Mouse (Mus musculus) intestine, postnatal 0 days (tissue): ENCODE measurements around the gene Sox15. TPM values are rescaled to one million over a fixed set of nuclear protein-coding genes. Genes with fewer than 3 reads are reported as not detected.
A peak's percentile ranks its signal among the peaks of the same experiment; 100 is the strongest.
"Not testable (repeated sequence)": the region's sequence is repeated elsewhere in the genome, so short reads cannot be mapped to it uniquely, and the experiment has no call there.

ENCODE experiments used
- ATAC-seq: fragments of 200-750 bp; cut with Nextera tagmentation; 2 replicates; pipeline ENCODE4 v1.8.0; 2017; ENCODE audit warnings: mild to moderate bottlenecking, moderate TSS enrichment, moderate library complexity
- H3K27ac ChIP-seq: fragments of 300-500 bp; sonication (generic); 2 replicates; pipeline ENCODE4 v1.5.1; 2014; ENCODE audit warnings: mild to moderate bottlenecking, low read depth, low read length, moderate library complexity
- H3K27me3 ChIP-seq: fragments of 300-500 bp; sonication (generic); replicated peaks from 2 replicates; pipeline ENCODE4 v1.6.1; 2014; ENCODE audit warnings: low read length, mixed read lengths; ENCODE audit not compliant: control insufficient read depth, insufficient read depth
- H3K36me3 ChIP-seq: fragments of 300-500 bp; sonication (generic); 2 replicates; pipeline ENCODE4 v1.6.1; 2014; ENCODE audit warnings: mild to moderate bottlenecking, moderate library complexity; ENCODE audit not compliant: control insufficient read depth, insufficient read depth
- H3K4me1 ChIP-seq: fragments of 300-500 bp; sonication (generic); replicated peaks from 2 replicates; pipeline ENCODE4 v1.6.1; 2014; ENCODE audit warnings: antibody characterized with exemption, low read length, mixed read lengths; ENCODE audit not compliant: control insufficient read depth, insufficient read depth
- H3K4me2 ChIP-seq: fragments of 300-500 bp; sonication (generic); replicated peaks from 2 replicates; pipeline ENCODE4 v1.6.1; 2014; ENCODE audit warnings: low read depth, mild to moderate bottlenecking, moderate library complexity
- H3K4me3 ChIP-seq: fragments of 300-500 bp; sonication (generic); 2 replicates; pipeline ENCODE4 v1.5.1; 2014; ENCODE audit warnings: low read depth, low read length
- H3K9ac ChIP-seq: fragments of 300-500 bp; sonication (generic); 2 replicates; pipeline ENCODE4 v1.6.1; 2014; ENCODE audit warnings: mild to moderate bottlenecking, low read depth, low read length
- H3K9me3 ChIP-seq: fragments of 300-500 bp; sonication (generic); 2 replicates; pipeline ENCODE4 v1.6.1; 2016; ENCODE audit warnings: mixed run types; ENCODE audit not compliant: control insufficient read depth
- CTCF ChIP-seq: sonication (generic); IDR thresholded peaks from 2 replicates; pipeline ENCODE4 v1.5.1; 2016; ENCODE audit warnings: low read depth, mild to moderate bottlenecking, control low read depth, antibody characterized with exemption, moderate library complexity
- WGBS: fragments of 180-500 bp; shearing (Covaris S2); extraction: QIAGEN DNeasy Blood & Tissue Kit; methylation state at CpG from one replicate; pipeline ENCODE4 v1.1.7; 2014; 5-methylcytosine and 5-hydroxymethylcytosine counted together
- polyA plus RNA-seq: library from polyadenylated mRNA; unstranded; fragments of >200 nt; fragmentation: Nextera tagmentation; extraction: Ambion mirVana; gene quantifications from 2 replicates; pipeline ENCODE4 v1.2.1, GENCODE M21; 2015

Sox15 gene
- polyA plus RNA-seq, 1 experiment from 2014 or later = not detected

- TF ChIP-seq CTCF = no peak
- WGBS = 5% methylated on average over 20 of the region's 20 CpGs
Measured at GRCm38 (mm10) chr11:69621571-69622268, 33.4 kb upstream of the Sox15 start, which contains the start of gene Sat2. TSS of gene Sat2 (plus strand) at chr11:69622024.

GRCm38 (mm10) chr11:69622406-69622805 is 32.7 kb upstream of the Sox15 start:
- Histone ChIP-seq H3K27ac (0 out of 2 replicates have a peak overlapping the region, but pooled peaks have one; percentile 63), H3K4me1 (peaks cover 3% of the 10 kb centered on the region; the same call in 1 of the 2 replicates), H3K4me2 (peak overlapping the region; percentile 70), H3K4me3 (peak overlapping the region; percentile 54), H3K36me3 (no peaks in the 10 kb centered on the region), H3K27me3 (no peaks in the 10 kb centered on the region), H3K9me3 (no peaks in the 10 kb centered on the region), H3K9ac (peak overlapping the region; percentile 57)
- 13% methylated on average over 6 of the region's 6 CpGs for WGBS
- no peak for ATAC-seq
- TF ChIP-seq CTCF = no peak

More at GRCm38 (mm10) chr11:69621571-69622268, 33.4 kb upstream of the Sox15 start, which contains the start of gene Sat2:
- no peaks in the 10 kb centered on the region for H3K27me3 ChIP-seq
- peak within 1 kb of the TSS; percentile 70 for H3K4me2 ChIP-seq
- ATAC-seq = peak; percentile 49
- H3K4me1 ChIP-seq = peaks cover 3% of the 10 kb centered on the region; the same call in 1 of the 2 replicates
- H3K36me3 ChIP-seq = no peaks in the 10 kb centered on the region
- peak within 1 kb of the TSS; percentile 54 for H3K4me3 ChIP-seq
- no peaks in the 10 kb centered on the region for H3K9me3 ChIP-seq
- H3K27ac ChIP-seq = peak within 1 kb of the TSS; percentile 63
- peak within 1 kb of the TSS; percentile 57 for H3K9ac ChIP-seq

- 81% methylated on average over 4 of the region's 4 CpGs for whole genome bisulfite sequencing
- Histone ChIP-seq H3K9me3 (no peaks in the 10 kb centered on the region), H3K27me3 (no peaks in the 10 kb centered on the region), H3K36me3 (no peaks in the 10 kb centered on the region), H3K4me1 (peaks cover 3% of the 10 kb centered on the region; the same call in 1 of the 2 replicates), H3K9ac (no peak overlapping the region), H3K4me2 (no peak overlapping the region; the same call in 1 of the 2 replicates), H3K4me3 (no peak overlapping the region), H3K27ac (no peak overlapping the region)
- no peak for ATAC-seq
- TF ChIP-seq CTCF = no peak
Measured at GRCm38 (mm10) chr11:69623006-69623405, 32.1 kb upstream of the Sox15 start.

GRCm38 (mm10) chr11:69624339-69624738 is 30.8 kb upstream of the Sox15 start:
- H3K4me1 ChIP-seq, H3K4me3 ChIP-seq, H3K9me3 ChIP-seq, H3K9ac ChIP-seq, H3K4me2 ChIP-seq, ATAC-seq, H3K27me3 ChIP-seq, H3K27ac ChIP-seq, H3K36me3 ChIP-seq: not testable (repeated sequence)
- WGBS = 84% methylated on average over 2 of the region's 2 CpGs

- no peaks in the 10 kb centered on the region for H3K36me3 ChIP-seq
- no peak overlapping the region for H3K27ac ChIP-seq
- H3K9me3 ChIP-seq = no peaks in the 10 kb centered on the region
- TF ChIP-seq CTCF = peak; percentile 97
- H3K4me1 ChIP-seq = no peaks in the 10 kb centered on the region
- WGBS = 36% methylated on average over 6 of the region's 6 CpGs
- no peak overlapping the region for H3K4me2 ChIP-seq
- H3K9ac ChIP-seq = no peak overlapping the region
- H3K27me3 ChIP-seq = no peaks in the 10 kb centered on the region
- H3K4me3 ChIP-seq = no peak overlapping the region
- no peak for ATAC-seq
Measured at GRCm38 (mm10) chr11:69628286-69628685, 26.8 kb upstream of the Sox15 start.

- no peaks in the 10 kb centered on the region for H3K9me3 ChIP-seq
- no peaks in the 10 kb centered on the region for H3K27me3 ChIP-seq
- TF ChIP-seq CTCF = peak; percentile 71
- no peak overlapping the region for H3K27ac ChIP-seq
- peaks cover 5% of the 10 kb centered on the region; the same call in 1 of the 2 replicates for H3K4me1 ChIP-seq
- H3K36me3 ChIP-seq = no peaks in the 10 kb centered on the region
- 71% methylated on average over 1 of the region's 1 CpGs for WGBS
- H3K9ac ChIP-seq = no peak overlapping the region
- H3K4me2 ChIP-seq = no peak overlapping the region
- ATAC-seq = no peak
- H3K4me3 ChIP-seq = no peak overlapping the region
Measured at GRCm38 (mm10) chr11:69629802-69630201, 25.3 kb upstream of the Sox15 start.
